Mouse (Mus musculus) C2C12 (cell line): Measurements from ENCODE around the gene Gm15517. TPM values are rescaled to one million over a fixed set of nuclear protein-coding genes. Genes with fewer than 3 reads are reported as not detected.
"Not testable (repeated sequence)": the region's sequence is repeated elsewhere in the genome, so short reads cannot be mapped to it uniquely, and the experiment has no call there.

Experiments
- H3K27me3 ChIP-seq: one replicate; pipeline ENCODE4 v1.6.1; 2011; ENCODE audit not compliant: control insufficient read depth, insufficient read depth, insufficient read length
- H3K36me3 ChIP-seq: one replicate; pipeline ENCODE4 v1.6.1; 2011; ENCODE audit not compliant: control insufficient read depth, insufficient read depth
- H3K4me3 ChIP-seq: one replicate; pipeline ENCODE4 v1.5.1; 2011; ENCODE audit warnings: mild to moderate bottlenecking, control low read depth; ENCODE audit not compliant: poor library complexity, insufficient read depth, severe bottlenecking
- H3K79me2 ChIP-seq: one replicate; pipeline ENCODE4 v1.6.1; 2011; ENCODE audit not compliant: control insufficient read depth, insufficient read depth
- H3K79me3 ChIP-seq: one replicate; pipeline ENCODE4 v1.6.1; 2011; ENCODE audit warnings: low read depth, control low read depth
- H3ac ChIP-seq: one replicate; pipeline ENCODE3; 2011; ENCODE audit warnings: low read depth; ENCODE audit not compliant: control insufficient read depth, insufficient read length
- CEBPB ChIP-seq: IDR thresholded peaks from one replicate; pipeline ENCODE4 v1.6.1; 2011; ENCODE audit warnings: low read depth, mild to moderate bottlenecking, control low read depth, moderate library complexity
- CTCF ChIP-seq: IDR thresholded peaks from one replicate; pipeline ENCODE4 v1.5.1; 2011; ENCODE audit not compliant: control insufficient read depth, insufficient read depth, insufficient read length
- FOSL1 ChIP-seq: IDR thresholded peaks from one replicate; pipeline ENCODE4 v1.8.0; 2011; ENCODE audit warnings: mild to moderate bottlenecking, low read length; ENCODE audit not compliant: poor library complexity, insufficient read depth, severe bottlenecking
- MAX ChIP-seq: IDR thresholded peaks from one replicate; pipeline ENCODE4 v1.6.1; 2011; ENCODE audit warnings: mild to moderate bottlenecking, control low read depth
- MYOD1 ChIP-seq: IDR thresholded peaks from one replicate; pipeline ENCODE4 v1.6.1; 2011; ENCODE audit warnings: low read depth; ENCODE audit not compliant: control insufficient read depth, insufficient read length
- MYOG ChIP-seq: IDR thresholded peaks from one replicate; pipeline ENCODE4 v1.6.1; 2011; ENCODE audit not compliant: control insufficient read depth, insufficient read length; ENCODE audit errors: extremely low read depth
- USF1 ChIP-seq: IDR thresholded peaks from one replicate; pipeline ENCODE4 v1.6.1; 2011; ENCODE audit warnings: low read depth, mild to moderate bottlenecking, control low read depth, moderate library complexity
- polyA plus RNA-seq: library from polyadenylated mRNA; unstranded; fragments of >200 nt; fragmentation: generic; extraction: Trizol; gene quantifications from one replicate; pipeline ENCODE4 v1.2.1, GENCODE M21; 2012; ENCODE audit warnings: missing spikeins

Gm15517 gene
- polyA plus RNA-seq, 1 experiment = not detected

GRCm38 (mm10) chr7:44247971-44248370 is 13.3 kb upstream of the Gm15517 start:
- TF ChIP-seq USF1 = no peak
- TF ChIP-seq FOSL1 = no peak
- TF ChIP-seq CTCF = no peak
- no peak for TF ChIP-seq CEBPB
- TF ChIP-seq MYOG = no peak
- no peak for TF ChIP-seq MYOD1
- TF ChIP-seq MAX = no peak
- Histone ChIP-seq H3K79me2 (peaks cover 52% of the 10 kb centered on the region), H3K4me3 (peak overlapping the region; percentile 89), H3K36me3 (peaks cover 34% of the 10 kb centered on the region), H3K79me3 (peaks cover 25% of the 10 kb centered on the region), H3K27me3 (no peaks in the 10 kb centered on the region), H3ac (no peak overlapping the region)

DNA sequence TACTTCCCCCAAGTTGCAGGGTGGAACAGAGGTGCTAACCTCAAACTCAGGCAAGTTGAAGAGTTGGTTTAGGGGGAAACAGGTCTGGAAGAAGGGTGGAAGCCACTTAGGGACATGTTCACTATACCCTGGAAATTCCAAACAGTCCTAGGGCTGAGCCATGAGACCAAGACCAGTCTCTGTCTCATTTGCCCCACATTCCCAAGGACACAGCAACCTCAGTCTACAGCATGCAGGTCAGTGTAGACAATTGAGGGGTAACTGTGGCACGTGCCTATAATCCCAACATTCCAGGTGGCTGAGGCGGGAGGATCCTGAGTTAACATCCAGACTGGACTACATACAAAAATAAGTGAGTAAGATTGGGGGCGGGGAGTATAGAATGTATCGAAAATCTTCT is 12.0 kb upstream of the Gm15517 start:
- no peak overlapping the region for H3K4me3 ChIP-seq
- peaks cover 52% of the 10 kb centered on the region for H3K79me2 ChIP-seq
- peaks cover 25% of the 10 kb centered on the region for H3K79me3 ChIP-seq
- TF ChIP-seq FOSL1 (no peak), MAX (no peak), USF1 (no peak), MYOD1 (no peak), CEBPB (no peak), MYOG (no peak), CTCF (no peak)
- no peak overlapping the region for H3ac ChIP-seq
- peaks cover 34% of the 10 kb centered on the region for H3K36me3 ChIP-seq
- no peaks in the 10 kb centered on the region for H3K27me3 ChIP-seq

DNA sequence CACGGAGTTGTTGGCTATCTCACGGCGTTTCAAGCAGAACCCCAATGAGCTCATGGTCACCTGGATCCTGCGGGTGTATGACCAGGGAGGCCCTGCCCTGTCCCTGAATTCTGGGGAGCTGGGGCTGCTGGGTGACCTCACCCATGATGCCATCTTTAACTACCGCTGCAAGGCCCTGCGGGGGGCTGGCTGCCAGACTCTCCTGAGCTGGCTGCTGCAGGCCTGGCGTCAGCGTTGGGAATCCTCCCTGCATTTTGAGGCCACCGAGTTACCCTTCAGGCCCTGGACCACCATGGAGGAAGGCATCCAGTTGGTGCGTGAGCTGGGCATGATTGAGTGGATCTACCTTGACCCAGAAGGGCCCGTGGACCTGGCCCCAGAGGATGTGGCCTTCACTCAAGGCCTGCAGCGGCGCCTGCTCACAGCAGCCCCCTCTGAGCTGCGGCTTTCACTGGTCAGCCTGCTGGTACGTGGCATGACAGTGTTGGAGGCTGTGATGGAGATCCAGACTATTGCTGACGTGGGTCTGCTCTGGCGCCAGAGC is 10.4 kb upstream of the Gm15517 start:
- H3K4me3 ChIP-seq, H3ac ChIP-seq, H3K27me3 ChIP-seq: not testable (repeated sequence)
- Histone ChIP-seq H3K36me3 (peaks cover 34% of the 10 kb centered on the region), H3K79me2 (peaks cover 48% of the 10 kb centered on the region), H3K79me3 (peaks cover 25% of the 10 kb centered on the region)

GRCm38 (mm10) chr7:44253023-44253616 is 8.1 kb upstream of the Gm15517 start:
- Histone ChIP-seq H3K27me3 (no peaks in the 10 kb centered on the region), H3K79me2 (peaks cover 28% of the 10 kb centered on the region), H3K36me3 (peaks cover 34% of the 10 kb centered on the region), H3K79me3 (peaks cover 10% of the 10 kb centered on the region), H3ac (no peak overlapping the region), H3K4me3 (no peak overlapping the region)
- TF ChIP-seq MYOD1 (no peak), MYOG (no peak), CTCF (no peak), USF1 (no peak), FOSL1 (no peak), CEBPB (no peak), MAX (no peak)

DNA sequence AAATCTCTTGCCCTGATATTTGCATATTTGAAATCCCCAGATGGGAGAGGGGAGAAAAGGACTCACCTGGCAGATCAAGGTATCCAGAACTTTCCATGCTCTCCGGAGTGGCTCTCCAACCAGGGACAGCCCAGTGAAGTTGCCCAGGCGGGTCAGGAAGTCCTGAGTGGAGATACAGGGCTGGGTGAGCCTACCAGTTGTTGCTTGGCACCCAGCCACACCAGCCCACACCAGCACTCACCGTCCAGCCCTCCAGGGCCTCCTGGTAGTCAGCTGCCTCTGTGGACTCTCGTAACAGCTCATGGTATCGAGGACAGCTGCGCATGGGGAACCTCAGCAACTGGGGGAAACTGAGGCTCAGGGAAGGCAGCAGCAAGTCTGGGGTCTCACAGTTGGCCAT is 6.3 kb upstream of the Gm15517 start:
- peaks cover 10% of the 10 kb centered on the region for H3K79me2 ChIP-seq
- TF ChIP-seq MYOG (no peak), FOSL1 (no peak)
- no peaks in the 10 kb centered on the region for H3K79me3 ChIP-seq
- no peak overlapping the region for H3ac ChIP-seq
- H3K27me3 ChIP-seq = no peaks in the 10 kb centered on the region
- H3K36me3 ChIP-seq = peaks cover 15% of the 10 kb centered on the region
- H3K4me3 ChIP-seq = no peak overlapping the region

- Histone ChIP-seq H3K27me3 (peaks cover 14% of the 10 kb centered on the region), H3K36me3 (peaks cover 6% of the 10 kb centered on the region), H3K79me2 (no peaks in the 10 kb centered on the region), H3K79me3 (no peaks in the 10 kb centered on the region), H3K4me3 (no peak within 1 kb of the TSS), H3ac (no peak within 1 kb of the TSS)
- TF ChIP-seq MYOD1 (no peak), FOSL1 (no peak), CTCF (no peak), MYOG (no peak), MAX (no peak), USF1 (no peak), CEBPB (no peak)
Measured at GRCm38 (mm10) chr7:44257278-44257677, 4.0 kb upstream of the Gm15517 start, which contains the start of gene Acp4. TSS of gene Acp4 (minus strand) at chr7:44257378.
